Mouse (Mus musculus) kidney, adult 2 months (tissue): Measurements from ENCODE around the gene C8g.

Experiments
- CTCF ChIP-seq: fragments of 200-500 bp; conservative IDR thresholded peaks from 2 replicates; pipeline ENCODE4 v1.5.1; 2011; ENCODE audit warnings: low read depth, mild to moderate bottlenecking, control low read depth, low read length, moderate library complexity, mixed read lengths; ENCODE audit not compliant: insufficient read depth, insufficient read length
- POLR2A ChIP-seq: fragments of 200-500 bp; IDR thresholded peaks from one replicate; pipeline ENCODE4 v1.6.1; 2011; ENCODE audit warnings: low read depth, low read length, control low read depth

- TF ChIP-seq CTCF (no peak), POLR2A (no peak)
Measured at GRCm38 (mm10) chr2:25458911-25459310, 42.6 kb downstream of the C8g start.
